In the genomic region with DNA sequence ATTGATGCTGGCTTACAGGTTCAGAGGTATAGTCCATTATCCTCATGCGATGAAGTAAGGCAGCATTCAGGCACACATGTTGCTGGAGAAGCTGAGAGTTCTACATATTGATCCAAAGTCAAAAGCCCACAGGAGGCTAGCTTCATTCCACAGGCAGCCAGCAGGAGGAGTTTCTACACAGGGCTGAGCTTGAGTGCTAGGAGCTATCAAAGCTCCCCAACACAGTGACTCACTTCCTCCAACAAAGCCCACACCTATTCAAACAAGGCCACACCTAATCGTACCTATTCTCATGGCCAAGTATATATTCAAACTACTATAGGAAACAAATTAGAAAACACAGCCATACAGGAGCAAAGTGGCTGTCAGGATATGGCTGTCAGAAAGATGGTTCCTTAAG, we compare ENCODE assay signal across 17 mouse cellular contexts.
"Had no signal": no experiment of that assay in that cellular context is flagged by ENCODE, and none has a peak within 500 bp of the region (broad histone marks: within the 10 kb centered on the region; RNA-seq: fewer than 3 reads in every experiment).

No protein-coding gene starts in this region.

- H3K4me1 ChIP-seq: limb, embryonic 12.5 days; liver, embryonic 13.5 days; megakaryocyte, embryonic 14.5 days; midbrain, embryonic 15.5 days; neural tube, embryonic 12.5 days had no signal

- DNase-seq: kidney, adult 9 months; kidney, postnatal 10 days; kidney, postnatal 4 days; liver; liver, embryonic 13.5 days; liver, postnatal 0 days; retina, postnatal 1 day; right cerebral cortex, postnatal 4 days; spleen, adult 18-20 months; thymus, postnatal 4 days had no signal

- H3K4me2 ChIP-seq: limb, embryonic 12.5 days; liver, embryonic 13.5 days; midbrain, embryonic 11.5 days; midbrain, embryonic 15.5 days; neural tube, embryonic 12.5 days had no signal

- H3K27ac ChIP-seq: layer of hippocampus, adult 2 months; limb, embryonic 12.5 days; liver, embryonic 13.5 days; macrophage; midbrain, embryonic 15.5 days; neural tube, embryonic 12.5 days had no signal

- ATAC-seq: liver, postnatal 0 days; midbrain, embryonic 15.5 days had no signal

- H3K9me3 ChIP-seq: limb, embryonic 12.5 days; liver, embryonic 13.5 days; megakaryocyte, embryonic 14.5 days; midbrain, embryonic 15.5 days; neural tube, embryonic 12.5 days had no signal

- H3K9ac ChIP-seq: limb, embryonic 12.5 days; liver, embryonic 13.5 days; liver, postnatal 0 days; midbrain, embryonic 15.5 days; neural tube, embryonic 12.5 days had no signal

- H3K36me3 ChIP-seq: limb, embryonic 12.5 days; liver, embryonic 13.5 days; midbrain, embryonic 15.5 days; neural tube, embryonic 12.5 days had no signal

- H3K4me3 ChIP-seq: layer of hippocampus, adult 2 months; limb, embryonic 12.5 days; liver, embryonic 13.5 days; megakaryocyte, embryonic 14.5 days; midbrain, embryonic 15.5 days; neural tube, embryonic 12.5 days had no signal

- H3K27me3 ChIP-seq: limb, embryonic 12.5 days; liver, embryonic 13.5 days; megakaryocyte, embryonic 14.5 days; midbrain, embryonic 15.5 days; neural tube, embryonic 12.5 days had no signal
